Mouse (Mus musculus): Measurements from ENCODE around the gene Polr3h. TPM values are rescaled to one million over a fixed set of nuclear protein-coding genes. Genes with fewer than 3 reads are reported as not detected.

The Polr3h gene
- total RNA-seq, 1 experiment = 83.7 TPM

GRCm38 (mm10) chr15:81847161-81847560 is 78.9 kb downstream of the Polr3h start:
- H3K9ac ChIP-seq (ENCODE audit: insufficient read depth, low read depth, low read length, poor library complexity, severe bottlenecking) = no peak overlapping the region
- no peaks in the 10 kb centered on the region for H3K9me3 ChIP-seq (ENCODE audit: control insufficient read depth, insufficient read depth, low read depth, low read length)
- peaks cover 0 to 20% of the 10 kb centered on the region in 2 experiments; a peak in 3 of 4 replicates for H3K4me1 ChIP-seq (ENCODE audit: control insufficient read depth in 2 of 2, insufficient read depth in 2 of 2, low read length in 2 of 2, poor library complexity in 1 of 2)
- no peak overlapping the region for H3K27ac ChIP-seq (ENCODE audit: insufficient read depth, low read depth, low read length, poor library complexity, severe bottlenecking)
- no peak for TF ChIP-seq ZC3H11A (IDR thresholded peaks at IDR 0.05; ENCODE audit: borderline replicate concordance, low read depth, low read length)
- H3K36me3 ChIP-seq (ENCODE audit: control insufficient read depth, insufficient read depth, low read length, poor library complexity, severe bottlenecking) = peaks cover 11% of the 10 kb centered on the region; the same call in 1 of the 2 replicates
- in situ Hi-C loops (cut with MboI; ENCODE audit: low sequenced_read_pairs in 2 of 2, unreplicated experiment in 2 of 2) = no loop called here
- no peak for DNase-seq (ENCODE audit: low read depth, low spot score)
- no peak overlapping the region for H3K4me3 ChIP-seq (ENCODE audit: insufficient read depth in 1 of 2, low read depth in 1 of 2, low read length in 2 of 2, poor library complexity in 1 of 2, severe bottlenecking in 1 of 2)

DNA sequence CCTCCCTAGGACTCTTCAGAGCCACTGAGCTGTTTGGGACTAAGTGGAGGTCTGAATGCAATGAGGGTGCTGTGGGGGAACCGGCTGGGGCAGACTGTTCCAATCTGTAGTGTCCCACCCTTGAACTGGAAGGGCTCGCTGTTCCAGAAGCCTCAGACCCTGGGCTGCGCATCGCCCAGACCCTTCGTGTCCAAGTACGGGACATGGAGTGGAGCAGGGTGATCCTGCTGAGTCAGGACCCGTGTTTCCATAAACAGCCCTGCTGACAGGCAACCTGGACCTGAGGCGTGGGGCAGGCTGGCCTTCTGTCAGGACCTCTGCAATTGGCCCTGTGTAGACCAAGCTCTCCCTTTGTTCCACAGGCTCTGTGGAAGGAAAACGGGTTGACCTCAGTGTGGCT is 79.3 kb downstream of the Polr3h start:
- Histone ChIP-seq H3K9ac (ENCODE audit: insufficient read depth, low read depth, low read length, poor library complexity, severe bottlenecking) (no peak overlapping the region), H3K4me3 (ENCODE audit: insufficient read depth in 1 of 2, low read depth in 1 of 2, low read length in 2 of 2, poor library complexity in 1 of 2, severe bottlenecking in 1 of 2) (no peak overlapping the region), H3K9me3 (ENCODE audit: control insufficient read depth, insufficient read depth, low read depth, low read length) (no peaks in the 10 kb centered on the region), H3K27ac (ENCODE audit: insufficient read depth, low read depth, low read length, poor library complexity, severe bottlenecking) (no peak overlapping the region), H3K4me1 (ENCODE audit: control insufficient read depth in 2 of 2, insufficient read depth in 2 of 2, low read length in 2 of 2, poor library complexity in 1 of 2) (peaks cover 0 to 20% of the 10 kb centered on the region in 2 experiments; a peak in 3 of 4 replicates), H3K36me3 (ENCODE audit: control insufficient read depth, insufficient read depth, low read length, poor library complexity, severe bottlenecking) (peaks cover 11% of the 10 kb centered on the region; the same call in 1 of the 2 replicates)
- DNase-seq (ENCODE audit: low read depth, low spot score) = no peak
- in situ Hi-C loops (cut with MboI; ENCODE audit: low sequenced_read_pairs in 2 of 2, unreplicated experiment in 2 of 2) = no loop called here
- TF ChIP-seq HCFC1 (IDR thresholded peaks at IDR 0.05; ENCODE audit: borderline replicate concordance, insufficient read depth, low read length) = no peak
- TF ChIP-seq MAFK (IDR thresholded peaks at IDR 0.05; ENCODE audit: insufficient read depth, low read depth, low read length) = 0 out of 2 replicates have a peak, but pooled peaks have one; percentile 35

GRCm38 (mm10) chr15:81845724-81846123 is 80.3 kb downstream of the Polr3h start:
- Histone ChIP-seq H3K9me3 (ENCODE audit: control insufficient read depth, insufficient read depth, low read depth, low read length) (no peaks in the 10 kb centered on the region), H3K4me1 (ENCODE audit: control insufficient read depth in 2 of 2, insufficient read depth in 2 of 2, low read length in 2 of 2, poor library complexity in 1 of 2) (peaks cover 0 to 14% of the 10 kb centered on the region in 2 experiments; a peak in 3 of 4 replicates), H3K9ac (ENCODE audit: insufficient read depth, low read depth, low read length, poor library complexity, severe bottlenecking) (no peak overlapping the region), H3K27ac (ENCODE audit: insufficient read depth, low read depth, low read length, poor library complexity, severe bottlenecking) (no peak overlapping the region), H3K36me3 (ENCODE audit: control insufficient read depth, insufficient read depth, low read length, poor library complexity, severe bottlenecking) (peaks cover 9% of the 10 kb centered on the region; the same call in 1 of the 2 replicates), H3K4me3 (ENCODE audit: insufficient read depth in 1 of 2, low read depth in 1 of 2, low read length in 2 of 2, poor library complexity in 1 of 2, severe bottlenecking in 1 of 2) (no peak overlapping the region)
- in situ Hi-C loops (cut with MboI; ENCODE audit: low sequenced_read_pairs in 2 of 2, unreplicated experiment in 2 of 2) = no loop called here
- no peak for DNase-seq (ENCODE audit: low read depth, low spot score)
- TF ChIP-seq MAFK (IDR thresholded peaks at IDR 0.05; ENCODE audit: insufficient read depth, low read depth, low read length) (no peak), ZC3H11A (IDR thresholded peaks at IDR 0.05; ENCODE audit: borderline replicate concordance, low read depth, low read length) (no peak), CHD2 (IDR thresholded peaks at IDR 0.05; ENCODE audit: low read depth, low read length) (no peak), HCFC1 (IDR thresholded peaks at IDR 0.05; ENCODE audit: borderline replicate concordance, insufficient read depth, low read length) (no peak), ZNF384 (IDR thresholded peaks at IDR 0.05; ENCODE audit: low read depth, low read length) (no peak)

DNA sequence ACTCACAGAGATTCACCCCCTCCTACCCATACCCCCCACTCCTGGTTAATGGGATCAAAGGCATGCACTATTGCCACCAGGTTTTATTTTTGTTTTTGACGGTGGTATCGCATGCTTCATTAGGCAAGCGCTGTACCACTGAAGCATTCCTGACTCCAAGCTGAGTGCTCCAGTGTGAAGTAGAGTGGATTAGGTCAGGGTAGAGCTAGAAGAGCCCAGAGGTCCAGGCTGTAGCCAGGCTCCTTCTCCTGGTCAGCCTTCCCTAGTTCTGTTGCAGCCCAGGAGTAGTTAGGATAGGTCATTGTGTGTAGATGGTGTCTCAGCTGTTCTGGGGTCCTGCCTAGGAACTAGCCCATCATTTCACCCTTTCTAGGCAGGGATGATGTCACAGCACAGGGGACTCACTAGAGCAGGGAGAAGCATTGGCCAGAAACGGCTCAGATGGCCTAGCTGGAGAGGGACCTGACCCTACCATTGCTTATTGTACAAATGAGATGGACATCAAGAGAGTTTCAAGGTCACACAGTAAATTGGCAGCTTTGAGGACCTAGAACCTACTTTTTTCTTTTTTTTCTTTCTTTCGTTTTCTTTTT is 80.9 kb downstream of the Polr3h start:
- no peak for DNase-seq (ENCODE audit: low read depth, low spot score)
- Histone ChIP-seq H3K36me3 (ENCODE audit: control insufficient read depth, insufficient read depth, low read length, poor library complexity, severe bottlenecking) (peaks cover 7% of the 10 kb centered on the region; the same call in 1 of the 2 replicates), H3K9ac (ENCODE audit: insufficient read depth, low read depth, low read length, poor library complexity, severe bottlenecking) (no peak overlapping the region), H3K27ac (ENCODE audit: insufficient read depth, low read depth, low read length, poor library complexity, severe bottlenecking) (no peak overlapping the region), H3K4me1 (ENCODE audit: control insufficient read depth in 2 of 2, insufficient read depth in 2 of 2, low read length in 2 of 2, poor library complexity in 1 of 2) (peaks cover 0 to 12% of the 10 kb centered on the region in 2 experiments; a peak in 3 of 4 replicates), H3K9me3 (ENCODE audit: control insufficient read depth, insufficient read depth, low read depth, low read length) (no peaks in the 10 kb centered on the region), H3K4me3 (ENCODE audit: insufficient read depth in 1 of 2, low read depth in 1 of 2, low read length in 2 of 2, poor library complexity in 1 of 2, severe bottlenecking in 1 of 2) (no peak overlapping the region)
- TF ChIP-seq HCFC1 (IDR thresholded peaks at IDR 0.05; ENCODE audit: borderline replicate concordance, insufficient read depth, low read length) (no peak), MAFK (IDR thresholded peaks at IDR 0.05; ENCODE audit: insufficient read depth, low read depth, low read length) (no peak), CHD2 (IDR thresholded peaks at IDR 0.05; ENCODE audit: low read depth, low read length) (no peak), ZNF384 (IDR thresholded peaks at IDR 0.05; ENCODE audit: low read depth, low read length) (no peak), ZC3H11A (IDR thresholded peaks at IDR 0.05; ENCODE audit: borderline replicate concordance, low read depth, low read length) (no peak)
- in situ Hi-C loops (cut with MboI; ENCODE audit: low sequenced_read_pairs in 2 of 2, unreplicated experiment in 2 of 2) = no loop called here

- no peak overlapping the region for H3K27ac ChIP-seq (ENCODE audit: insufficient read depth, low read depth, low read length, poor library complexity, severe bottlenecking)
- no peak overlapping the region for H3K9ac ChIP-seq (ENCODE audit: insufficient read depth, low read depth, low read length, poor library complexity, severe bottlenecking)
- no peak for DNase-seq (ENCODE audit: low read depth, low spot score)
- no peaks in the 10 kb centered on the region for H3K9me3 ChIP-seq (ENCODE audit: control insufficient read depth, insufficient read depth, low read depth, low read length)
- no peaks in the 10 kb centered on the region for H3K36me3 ChIP-seq (ENCODE audit: control insufficient read depth, insufficient read depth, low read length, poor library complexity, severe bottlenecking)
- in situ Hi-C loops (cut with MboI; ENCODE audit: low sequenced_read_pairs in 2 of 2, unreplicated experiment in 2 of 2) = no loop called here
- TF ChIP-seq MAFK (IDR thresholded peaks at IDR 0.05; ENCODE audit: insufficient read depth, low read depth, low read length) (no peak), ZNF384 (IDR thresholded peaks at IDR 0.05; ENCODE audit: low read depth, low read length) (no peak), HCFC1 (IDR thresholded peaks at IDR 0.05; ENCODE audit: borderline replicate concordance, insufficient read depth, low read length) (no peak), CHD2 (IDR thresholded peaks at IDR 0.05; ENCODE audit: low read depth, low read length) (no peak), ZC3H11A (IDR thresholded peaks at IDR 0.05; ENCODE audit: borderline replicate concordance, low read depth, low read length) (no peak)
- peaks cover 0 to 11% of the 10 kb centered on the region in 2 experiments; a peak in 3 of 4 replicates for H3K4me1 ChIP-seq (ENCODE audit: control insufficient read depth in 2 of 2, insufficient read depth in 2 of 2, low read length in 2 of 2, poor library complexity in 1 of 2)
- H3K4me3 ChIP-seq (ENCODE audit: insufficient read depth in 1 of 2, low read depth in 1 of 2, low read length in 2 of 2, poor library complexity in 1 of 2, severe bottlenecking in 1 of 2) = no peak overlapping the region
Measured at GRCm38 (mm10) chr15:81842275-81842674, 83.8 kb downstream of the Polr3h start.

Measured in ES-E14 (cell line).